Comparison of ENCODE assay signal across 21 mouse cellular contexts in the genomic region with DNA sequence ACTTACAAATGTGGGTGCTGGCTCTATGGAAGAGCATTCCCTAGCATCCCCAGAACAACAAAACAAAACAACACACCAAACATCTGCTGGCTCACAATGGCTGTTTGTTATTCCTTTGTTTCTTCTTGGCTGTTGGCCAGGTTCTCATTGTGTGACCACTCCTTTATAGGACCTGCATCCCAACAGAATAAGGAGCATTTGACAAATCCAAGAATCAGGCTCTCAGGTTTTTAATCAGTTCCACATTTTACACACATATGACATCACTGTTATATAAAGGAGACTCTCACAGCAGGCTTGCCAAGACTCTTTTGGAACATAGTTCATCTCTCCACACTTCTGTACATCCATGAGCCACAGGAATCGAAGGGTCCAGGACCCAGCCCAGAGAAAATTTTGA. TPM values are rescaled to one million over a fixed set of nuclear protein-coding genes. Genes with fewer than 3 reads are reported as not detected.
DNase-seq lines count a peak whose midpoint lies in the region; ATAC-seq and TF ChIP-seq lines count a peak whose summit lies in the region.
"Had no signal": no experiment of that assay in that cellular context is flagged by ENCODE, and none has a peak within 500 bp of the region (broad histone marks: within the 10 kb centered on the region; RNA-seq: fewer than 3 reads in every experiment).

No protein-coding gene starts in this region.

- WGBS in lung, postnatal 0 days = 63% methylated on average over 1 of the region's 1 CpGs
- 45% methylated on average over 1 of the region's 1 CpGs for WGBS in embryonic facial prominence, embryonic 15.5 days
- 83% methylated on average over 1 of the region's 1 CpGs for WGBS in thymus, adult 2 months

- H3K4me2 ChIP-seq in lung, postnatal 0 days (replicated peaks; ENCODE audit: low read depth, low read length) = no peak overlapping the region
- H3K4me2 ChIP-seq in embryonic facial prominence, embryonic 15.5 days (replicated peaks) = no peak overlapping the region
- H3K4me2 ChIP-seq: embryonic facial prominence, embryonic 13.5 days; heart, embryonic 15.5 days; hindbrain, embryonic 13.5 days; liver, embryonic 13.5 days had no signal

- no peaks in the 10 kb centered on the region for H3K9me3 ChIP-seq in lung, postnatal 0 days (ENCODE audit: low read length)
- no peaks in the 10 kb centered on the region for H3K9me3 ChIP-seq in embryonic facial prominence, embryonic 15.5 days (replicated peaks)
- H3K9me3 ChIP-seq: embryonic facial prominence, embryonic 13.5 days; heart, embryonic 15.5 days; hindbrain, embryonic 13.5 days; liver, embryonic 13.5 days had no signal

- no peaks in the 10 kb centered on the region for H3K36me3 ChIP-seq in lung, postnatal 0 days (ENCODE audit: insufficient read depth, low read length)
- H3K36me3 ChIP-seq in embryonic facial prominence, embryonic 15.5 days = no peaks in the 10 kb centered on the region
- H3K36me3 ChIP-seq in thymus, adult 2 months (ENCODE audit: control insufficient read depth, insufficient read depth, low read length) = no peaks in the 10 kb centered on the region
- H3K36me3 ChIP-seq: embryonic facial prominence, embryonic 13.5 days; heart, embryonic 15.5 days; hindbrain, embryonic 13.5 days; liver, embryonic 13.5 days had no signal

- peak in 1 of 2 experiments; percentile 13 for DNase-seq in layer of hippocampus, adult 2 months (ENCODE audit: low spot score in 2 of 2)
- DNase-seq in layer of hippocampus, postnatal 14 days (ENCODE audit: low spot score in 2 of 2) = no peak
- DNase-seq in lung, postnatal 0 days (ENCODE audit: low spot score) = no peak
- no peak for DNase-seq in lung, adult 18-20 months
- DNase-seq in R1 (ENCODE audit: low read depth, low spot score) = peak; percentile 74
- DNase-seq in thymus, adult 2 months = no peak
- DNase-seq: cerebellum, adult 11-12 months; liver, embryonic 13.5 days; right cerebral cortex, postnatal 4 days; thymus, postnatal 14 days had no signal

- no peaks in the 10 kb centered on the region for H3K27me3 ChIP-seq in lung, postnatal 0 days (replicated peaks; ENCODE audit: insufficient read depth, low read length)
- H3K27me3 ChIP-seq in embryonic facial prominence, embryonic 15.5 days = no peaks in the 10 kb centered on the region; the same call in 1 of the 2 replicates
- H3K27me3 ChIP-seq in thymus, adult 2 months (ENCODE audit: control insufficient read depth, insufficient read depth, low read length) = no peaks in the 10 kb centered on the region
- H3K27me3 ChIP-seq: CH12.LX; embryonic facial prominence, embryonic 13.5 days; heart, embryonic 15.5 days; hindbrain, embryonic 13.5 days; liver, embryonic 13.5 days; Patski had no signal

- no peak overlapping the region for H3K4me3 ChIP-seq in layer of hippocampus, adult 2 months
- H3K4me3 ChIP-seq in lung, postnatal 0 days (ENCODE audit: low read depth, low read length) = no peak overlapping the region
- no peak overlapping the region for H3K4me3 ChIP-seq in embryonic facial prominence, embryonic 15.5 days (replicated peaks)
- H3K4me3 ChIP-seq in thymus, adult 2 months (ENCODE audit: control insufficient read depth, insufficient read depth, low read length) = no peak overlapping the region
- H3K4me3 ChIP-seq: embryonic facial prominence, embryonic 13.5 days; heart, embryonic 15.5 days; hindbrain, embryonic 13.5 days; liver, embryonic 13.5 days had no signal

- H3K4me1 ChIP-seq in lung, postnatal 0 days (ENCODE audit: insufficient read depth, low read depth, low read length) = no peaks in the 10 kb centered on the region
- H3K4me1 ChIP-seq in embryonic facial prominence, embryonic 15.5 days = peaks cover 3% of the 10 kb centered on the region; the same call in 1 of the 2 replicates
- H3K4me1 ChIP-seq in thymus, adult 2 months (replicated peaks; ENCODE audit: control insufficient read depth, insufficient read depth, low read length) = no peaks in the 10 kb centered on the region
- H3K4me1 ChIP-seq: embryonic facial prominence, embryonic 13.5 days; heart, embryonic 15.5 days; hindbrain, embryonic 13.5 days; liver, embryonic 13.5 days had no signal

- peak overlapping the region; percentile 64 for H3K27ac ChIP-seq in layer of hippocampus, adult 2 months
- H3K27ac ChIP-seq in lung, postnatal 0 days (ENCODE audit: low read length) = no peak overlapping the region
- H3K27ac ChIP-seq in embryonic facial prominence, embryonic 15.5 days (replicated peaks) = peak overlapping the region; percentile 80
- H3K27ac ChIP-seq in thymus, adult 2 months (ENCODE audit: control insufficient read depth, insufficient read depth, low read length) = no peak overlapping the region
- H3K27ac ChIP-seq: embryonic facial prominence, embryonic 13.5 days; heart, embryonic 15.5 days; hindbrain, embryonic 13.5 days; kidney, postnatal 0 days; liver, embryonic 13.5 days; macrophage had no signal

- no peak for TF ChIP-seq POLR2A in thymus, adult 2 months (IDR thresholded peaks at IDR 0.05; ENCODE audit: control insufficient read depth, extremely low read depth, insufficient read depth, low read length, poor library complexity)

- H3K9ac ChIP-seq in lung, postnatal 0 days (replicated peaks; ENCODE audit: low read depth) = no peak overlapping the region
- no peak overlapping the region for H3K9ac ChIP-seq in embryonic facial prominence, embryonic 15.5 days
- H3K9ac ChIP-seq: embryonic facial prominence, embryonic 13.5 days; heart, embryonic 15.5 days; hindbrain, embryonic 13.5 days; liver, embryonic 13.5 days had no signal

- no peak for TF ChIP-seq EP300 in lung, postnatal 0 days (IDR thresholded peaks at IDR 0.05)

- no peak for TF ChIP-seq CTCF in layer of hippocampus, adult 2 months (conservative IDR thresholded peaks at IDR 0.05)
- TF ChIP-seq CTCF in lung, postnatal 0 days (IDR thresholded peaks at IDR 0.05) = no peak
- no peak for TF ChIP-seq CTCF in thymus, adult 2 months (IDR thresholded peaks at IDR 0.05; ENCODE audit: borderline replicate concordance, control insufficient read depth, extremely low read depth, insufficient read depth, low read length, poor library complexity)

- ATAC-seq in lung, postnatal 0 days = peak; percentile 49
- peak; percentile 69 for ATAC-seq in embryonic facial prominence, embryonic 15.5 days (ENCODE audit: insufficient number of reproducible peaks, low FRiP score, low TSS enrichment, low read depth)
- ATAC-seq: intestine, postnatal 0 days; Patski had no signal

RNA-seq across cellular contexts. Expression of a gene that starts 9.3 kb away (rescaled TPM):
- 10 to 100 TPM; 46.1 to 48.3 TPM for total RNA-seq in layer of hippocampus, adult 2 months (2021)
- total RNA-seq in layer of hippocampus, postnatal 14 days (2021) = 10 to 100 TPM; 48.9 to 49.7 TPM
- polyA plus RNA-seq in lung, postnatal 0 days (2015; fragmentation: Nextera tagmentation; extraction: Ambion mirVana) = 38.5 and 43.2 TPM in 2 replicates
- polyA plus RNA-seq in embryonic facial prominence, embryonic 15.5 days (2015; fragmentation: Nextera tagmentation; extraction: Ambion mirVana) = 67.3 and 67.5 TPM in 2 replicates
- polyA plus RNA-seq in thymus, adult 2 months (2012; rRNA removed) = 102 TPM in 2 replicates

RNA-seq across cellular contexts. Expression of a gene that starts 46.5 kb away (rescaled TPM):
- total RNA-seq in layer of hippocampus, adult 2 months (2021) = not detected
- total RNA-seq in layer of hippocampus, postnatal 14 days (2021) = not detected
- polyA plus RNA-seq in lung, postnatal 0 days (2015; fragmentation: Nextera tagmentation; extraction: Ambion mirVana) = 0.32 and 0.42 TPM in 2 replicates
- 0.21 and 0.43 TPM in 2 replicates for polyA plus RNA-seq in embryonic facial prominence, embryonic 15.5 days (2015; fragmentation: Nextera tagmentation; extraction: Ambion mirVana)
- 24.8 and 32.8 TPM in 2 replicates for polyA plus RNA-seq in thymus, adult 2 months (2012; rRNA removed)
- total RNA-seq: left cerebral cortex, adult 18-20 months; midbrain, postnatal 0 days had no signal
- polyA plus RNA-seq: liver, embryonic 13.5 days had no signal

Comparison
In these comparisons a context has a peak if more than half of its experiments do, and no peak if none do; other contexts are left out.
1. H3K27ac ChIP-seq: peak in layer of hippocampus, adult 2 months (single experiment) and embryonic facial prominence, embryonic 15.5 days (single experiment); none in lung, postnatal 0 days (single experiment) and thymus, adult 2 months (single experiment).
2. RNA of a gene that starts 46.5 kb away (polyA plus RNA-seq): 24.8 to 32.8 TPM in thymus, adult 2 months; 0.32 to 0.42 TPM in lung, postnatal 0 days and 0.21 to 0.43 TPM in embryonic facial prominence, embryonic 15.5 days; every median in the first group is over 10 times any median in the second.